Mouse (Mus musculus) urinary bladder, postnatal 0 days (tissue): Measurements from ENCODE around the gene Bach2. TPM values are rescaled to one million over a fixed set of nuclear protein-coding genes. Genes with fewer than 3 reads are reported as not detected.

Source experiments
- polyA plus RNA-seq: library from polyadenylated mRNA; unstranded; fragments of >200 nt; fragmentation: Nextera tagmentation; extraction: Ambion mirVana; gene quantifications from 2 replicates; pipeline ENCODE4 v1.2.1, GENCODE M21; 2015

Gene Bach2
- polyA plus RNA-seq, result 2.2 and 2.6 TPM in 2 replicates

GRCm38 (mm10) chr4:32238366-32238854, at the start of gene Bach2:
TSS of gene Bach2 (plus strand) at chr4:32238804.

DNA sequence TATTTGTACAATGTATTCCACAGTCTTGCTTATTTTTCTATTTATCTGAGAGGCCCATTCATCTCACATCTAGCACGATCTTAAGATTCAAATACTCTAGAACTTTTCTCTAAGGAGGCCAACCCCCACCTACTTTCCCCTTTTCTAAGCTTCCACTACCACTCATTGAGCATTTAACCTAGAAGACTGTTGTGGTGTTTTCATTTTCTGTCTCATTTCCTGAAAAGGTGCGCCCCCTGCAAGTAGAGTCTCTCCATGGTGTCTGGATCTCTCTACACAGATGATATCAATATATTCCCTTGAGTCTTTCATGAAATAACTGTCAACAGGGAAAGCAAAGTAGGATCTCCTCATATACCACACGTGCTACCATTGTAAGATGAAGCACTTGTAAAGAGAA, 364.1 kb downstream of the Bach2 start, which contains the start of gene Gja10:
TSS of gene Gja10 (minus strand) at position 101 of the 400 bp plus-strand sequence.

GRCm38 (mm10) chr4:32615034-32615881, 376.7 kb downstream of the Bach2 start, which contains the start of gene Casp8ap2:
TSS of gene Casp8ap2 (plus strand) at chr4:32615451.

